Mouse (Mus musculus): ENCODE results near the gene Gm7879. TPM values are rescaled to one million over a fixed set of nuclear protein-coding genes. Genes with fewer than 3 reads are reported as not detected.

The Gm7879 gene
- 10 to 100 TPM; 11.3 to 19.9 TPM for total RNA-seq (2023)

DNA sequence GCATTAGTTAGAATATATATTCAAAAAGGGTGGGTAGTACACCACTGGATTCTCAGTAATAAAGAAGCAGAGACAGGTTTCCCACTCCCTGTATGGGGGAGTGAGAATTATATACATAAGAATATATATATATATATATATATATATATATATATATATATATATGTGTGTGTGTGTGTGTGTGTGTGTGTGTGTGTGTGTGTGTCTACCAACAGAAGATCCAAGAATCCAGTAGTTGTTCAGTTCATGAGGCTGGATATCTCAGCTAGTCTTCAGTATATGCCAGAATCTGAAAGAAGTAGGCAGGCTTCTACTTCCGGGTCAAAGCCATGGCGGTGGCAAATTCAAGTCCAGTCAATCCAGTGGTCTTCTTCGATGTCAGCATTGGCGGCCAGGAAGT, at the start of gene Gm7879:
TSS of gene Gm7879 (plus strand) at position 301 of the 400 bp plus-strand sequence.

DNA sequence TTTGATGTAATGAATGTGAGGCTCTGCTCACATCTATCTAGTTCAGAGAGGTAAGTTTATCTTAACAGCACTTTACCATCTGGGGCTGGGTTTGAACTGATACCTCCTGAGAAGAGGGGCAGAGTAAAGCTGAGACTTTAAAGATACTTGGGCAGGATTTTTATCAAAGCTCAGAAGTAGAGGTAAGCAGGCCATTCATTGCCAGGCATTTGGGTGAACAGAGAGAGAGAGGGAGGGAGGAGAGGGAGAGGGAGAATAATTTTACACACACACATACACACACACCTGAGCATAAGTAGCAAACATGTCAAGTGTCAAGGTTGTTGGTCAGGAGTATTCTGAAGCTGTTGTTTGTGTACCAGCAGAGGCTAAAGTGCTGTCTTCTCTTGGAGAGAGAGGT, 44.7 kb upstream of the Gm7879 start, which contains the start of gene Cd38:
TSS of gene Cd38 (plus strand) at position 301 of the 400 bp plus-strand sequence.

Other genes starting within 250 kb of the Gm7879 start
- gene Bst1, start 94.3 kb upstream of the Gm7879 start, total RNA-seq (2023), result 1 to 10 TPM; 3.6 to 5.1 TPM
- gene Fbxl5, start 91.5 kb upstream of the Gm7879 start, total RNA-seq (2023), result 100 to 1,000 TPM in 1 of 2 experiments, 10 to 100 TPM in 1; 96.1 to 102 TPM
- 100 to 1,000 TPM; 136 to 170 TPM for gene Cd38, start 44.6 kb upstream of the Gm7879 start, total RNA-seq (2023)
- gene Fgfbp1, start 68.6 kb downstream of the Gm7879 start, total RNA-seq (2023), result not detected
- under 1 TPM; 0.52 to 0.53 TPM for gene Prom1, start 188.9 kb downstream of the Gm7879 start, total RNA-seq (2023)

Data from B cell, adult 67 days (primary cell).